Mouse (Mus musculus): ENCODE measurements around the gene Ctns. TPM values are rescaled to one million over a fixed set of nuclear protein-coding genes. Genes with fewer than 3 reads are reported as not detected.
A peak's percentile ranks its signal among the peaks of the same experiment; 100 is the strongest.

Gene Ctns
- polyA plus RNA-seq, 1 experiment from 2014 or later: 15.9 TPM

- 66% methylated on average over 6 of the region's 6 CpGs for WGBS
- DNase-seq (ENCODE audit: low spot score) (no peak), ATAC-seq (ENCODE audit: low FRiP score, low TSS enrichment) (no peak)
- H3K36me3 ChIP-seq (ENCODE audit: control insufficient read depth, insufficient read depth, low read length): no peaks in the 10 kb centered on the region
- H3K9ac ChIP-seq (ENCODE audit: low read length): no peak overlapping the region
- no peak overlapping the region for H3K4me2 ChIP-seq (replicated peaks; ENCODE audit: low read depth)
- no peak overlapping the region for H3K27ac ChIP-seq (replicated peaks)
- no peaks in the 10 kb centered on the region for H3K4me1 ChIP-seq (replicated peaks; ENCODE audit: control insufficient read depth, insufficient read depth)
- H3K27me3 ChIP-seq (ENCODE audit: control insufficient read depth, insufficient read depth, low read length): no peaks in the 10 kb centered on the region
- H3K9me3 ChIP-seq (ENCODE audit: control insufficient read depth, low read length): no peaks in the 10 kb centered on the region
- TF ChIP-seq CTCF (IDR thresholded peaks at IDR 0.05; ENCODE audit: low read depth) (no peak), EP300 (optimal IDR thresholded peaks at IDR 0.05) (no peak)
- no peak overlapping the region for H3K4me3 ChIP-seq (ENCODE audit: low read depth, low read length)
Measured at GRCm38 (mm10) chr11:73155071-73155470, 43.8 kb downstream of the Ctns start.

DNA sequence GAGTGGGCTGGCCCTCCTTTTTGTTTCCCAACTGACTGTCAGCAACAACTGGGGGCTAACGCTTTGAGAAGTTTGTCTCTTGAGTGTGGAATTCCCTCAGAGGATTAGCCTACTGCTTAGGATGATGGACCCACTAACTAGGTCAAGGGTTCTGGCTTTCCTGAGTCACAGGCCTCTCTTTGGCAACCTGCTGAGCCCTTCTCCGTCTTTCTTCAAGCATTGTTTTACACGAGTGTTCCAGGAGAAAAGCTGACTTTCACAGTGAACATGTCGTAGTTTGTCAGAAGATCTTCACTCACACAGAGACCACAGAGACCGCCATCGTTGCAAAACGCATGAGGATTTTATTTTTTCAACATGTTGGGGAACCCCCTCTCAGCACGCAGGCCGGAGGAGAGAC lies 50.6 kb downstream of the Ctns start:
- Histone ChIP-seq H3K36me3 (ENCODE audit: control insufficient read depth, insufficient read depth, low read length) (no peaks in the 10 kb centered on the region), H3K9ac (ENCODE audit: low read length) (no peak overlapping the region), H3K27ac (replicated peaks) (no peak overlapping the region), H3K9me3 (ENCODE audit: control insufficient read depth, low read length) (no peaks in the 10 kb centered on the region), H3K4me1 (replicated peaks; ENCODE audit: control insufficient read depth, insufficient read depth) (no peaks in the 10 kb centered on the region), H3K4me3 (ENCODE audit: low read depth, low read length) (no peak overlapping the region), H3K4me2 (replicated peaks; ENCODE audit: low read depth) (no peak overlapping the region), H3K27me3 (ENCODE audit: control insufficient read depth, insufficient read depth, low read length) (no peaks in the 10 kb centered on the region)
- TF ChIP-seq CTCF (IDR thresholded peaks at IDR 0.05; ENCODE audit: low read depth) (no peak), EP300 (optimal IDR thresholded peaks at IDR 0.05) (no peak)
- ATAC-seq (ENCODE audit: low FRiP score, low TSS enrichment) (no peak), DNase-seq (ENCODE audit: low spot score) (no peak)
- 80% methylated on average over 9 of the region's 9 CpGs for WGBS

- H3K4me3 ChIP-seq (ENCODE audit: low read depth, low read length): no peak overlapping the region
- ATAC-seq (ENCODE audit: low FRiP score, low TSS enrichment): no peak
- no peaks in the 10 kb centered on the region for H3K9me3 ChIP-seq (ENCODE audit: control insufficient read depth, low read length)
- WGBS: 50% methylated on average over 7 of the region's 7 CpGs
- H3K27ac ChIP-seq (replicated peaks): no peak overlapping the region
- no peaks in the 10 kb centered on the region for H3K36me3 ChIP-seq (ENCODE audit: control insufficient read depth, insufficient read depth, low read length)
- no peaks in the 10 kb centered on the region for H3K4me1 ChIP-seq (replicated peaks; ENCODE audit: control insufficient read depth, insufficient read depth)
- TF ChIP-seq EP300 (optimal IDR thresholded peaks at IDR 0.05) (no peak), CTCF (IDR thresholded peaks at IDR 0.05; ENCODE audit: low read depth) (no peak)
- H3K27me3 ChIP-seq (ENCODE audit: control insufficient read depth, insufficient read depth, low read length): no peaks in the 10 kb centered on the region
- H3K4me2 ChIP-seq (replicated peaks; ENCODE audit: low read depth): no peak overlapping the region
- no peak overlapping the region for H3K9ac ChIP-seq (ENCODE audit: low read length)
- DNase-seq (ENCODE audit: low spot score): no peak
Measured at GRCm38 (mm10) chr11:73146975-73147365, 51.9 kb downstream of the Ctns start.

DNA sequence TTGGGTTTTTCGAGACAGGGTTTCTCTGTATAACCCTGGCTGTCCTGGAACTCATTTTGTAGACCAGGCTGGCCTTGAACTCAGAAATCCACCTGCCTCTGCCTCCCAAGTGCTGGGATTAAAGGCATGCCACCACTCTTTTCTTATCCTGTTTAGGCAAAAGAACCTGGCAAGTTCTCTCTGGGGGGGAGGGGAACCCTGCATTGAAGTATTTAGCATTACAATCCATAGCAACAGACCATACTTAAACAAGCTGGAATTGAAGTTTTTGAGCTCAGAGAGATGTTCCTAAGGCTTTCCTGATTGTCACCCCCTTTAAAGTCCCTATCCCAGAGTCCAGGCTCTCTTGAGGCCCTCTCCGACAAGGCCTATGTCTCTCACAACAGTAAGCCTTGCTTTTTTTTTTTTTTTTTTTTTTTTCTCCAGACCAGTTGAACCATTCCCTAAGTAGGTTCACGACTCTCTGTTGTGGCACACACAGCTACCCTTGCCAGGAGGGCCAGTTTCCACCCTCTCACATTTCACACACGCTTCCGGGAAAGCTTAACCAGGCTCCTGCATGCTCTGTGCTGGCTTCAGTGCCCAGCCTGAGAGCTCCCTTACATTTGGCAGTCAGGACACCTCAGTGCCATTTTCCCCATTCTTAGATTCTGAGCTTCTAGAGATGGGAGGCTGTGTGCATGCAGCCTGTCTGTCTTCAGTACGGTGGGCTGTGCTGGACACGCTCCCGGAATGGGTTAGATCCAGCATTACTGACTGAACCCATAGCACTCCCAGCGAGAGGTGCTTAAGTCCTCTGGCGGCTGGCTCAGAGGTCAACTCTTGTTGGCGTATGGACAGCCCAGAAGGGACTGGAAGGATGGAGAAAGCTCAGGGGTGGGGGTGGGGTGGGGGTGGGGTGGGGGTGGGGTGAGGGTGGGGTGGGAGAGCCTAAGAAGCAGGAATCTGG lies 52.5 kb downstream of the Ctns start:
- Histone ChIP-seq H3K27me3 (ENCODE audit: control insufficient read depth, insufficient read depth, low read length) (no peaks in the 10 kb centered on the region), H3K4me1 (replicated peaks; ENCODE audit: control insufficient read depth, insufficient read depth) (no peaks in the 10 kb centered on the region), H3K27ac (replicated peaks) (no peak overlapping the region), H3K4me3 (ENCODE audit: low read depth, low read length) (no peak overlapping the region), H3K4me2 (replicated peaks; ENCODE audit: low read depth) (no peak overlapping the region), H3K9ac (ENCODE audit: low read length) (no peak overlapping the region), H3K36me3 (ENCODE audit: control insufficient read depth, insufficient read depth, low read length) (no peaks in the 10 kb centered on the region), H3K9me3 (ENCODE audit: control insufficient read depth, low read length) (no peaks in the 10 kb centered on the region)
- ATAC-seq (ENCODE audit: low FRiP score, low TSS enrichment) (0 out of 2 replicates have a peak, but pooled peaks have one; percentile 12), DNase-seq (ENCODE audit: low spot score) (no peak)
- WGBS: 53% methylated on average over 10 of the region's 11 CpGs
- no peak for TF ChIP-seq EP300 (optimal IDR thresholded peaks at IDR 0.05)
- TF ChIP-seq CTCF (IDR thresholded peaks at IDR 0.05; ENCODE audit: low read depth): no peak

DNA sequence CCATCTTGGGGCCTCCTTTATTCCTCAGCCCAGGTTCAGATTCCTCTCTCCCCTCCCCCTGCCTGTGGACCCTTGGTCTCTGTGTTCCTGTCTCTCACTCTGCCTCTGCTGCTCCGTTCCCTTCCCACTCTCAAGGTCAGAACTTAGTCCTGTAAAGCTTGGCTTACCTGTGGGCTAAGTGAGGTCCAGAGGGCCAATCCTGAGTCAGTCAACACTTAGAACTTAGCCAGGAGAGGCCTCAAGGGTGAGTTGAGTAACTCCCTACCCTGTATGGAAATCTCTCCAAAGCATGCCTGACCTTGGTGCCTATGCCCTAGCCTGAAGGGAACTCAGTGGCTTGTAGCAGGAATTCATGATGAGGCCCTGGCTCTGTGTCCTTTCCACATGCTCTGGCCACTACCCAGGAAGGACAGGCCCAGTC lies 54.6 kb downstream of the Ctns start:
- Histone ChIP-seq H3K9me3 (ENCODE audit: control insufficient read depth, low read length) (no peaks in the 10 kb centered on the region), H3K9ac (ENCODE audit: low read length) (no peak overlapping the region), H3K36me3 (ENCODE audit: control insufficient read depth, insufficient read depth, low read length) (no peaks in the 10 kb centered on the region), H3K27ac (replicated peaks) (no peak overlapping the region), H3K4me2 (replicated peaks; ENCODE audit: low read depth) (no peak overlapping the region), H3K4me1 (replicated peaks; ENCODE audit: control insufficient read depth, insufficient read depth) (no peaks in the 10 kb centered on the region), H3K4me3 (ENCODE audit: low read depth, low read length) (no peak overlapping the region), H3K27me3 (ENCODE audit: control insufficient read depth, insufficient read depth, low read length) (no peaks in the 10 kb centered on the region)
- TF ChIP-seq EP300 (optimal IDR thresholded peaks at IDR 0.05) (no peak), CTCF (IDR thresholded peaks at IDR 0.05; ENCODE audit: low read depth) (no peak)
- 69% methylated on average over 1 of the region's 1 CpGs for WGBS
- no peak for DNase-seq (ENCODE audit: low spot score)
- no peak for ATAC-seq (ENCODE audit: low FRiP score, low TSS enrichment)

All from stomach, postnatal 0 days (tissue).